Mouse (Mus musculus): ENCODE data around the gene Gm26620. TPM values are rescaled to one million over a fixed set of nuclear protein-coding genes. Genes with fewer than 3 reads are reported as not detected.

Gm26620 gene
- total RNA-seq (2021), result under 1 TPM in 1 of 2 experiments, not detected in 1; 0.39 TPM
- long read RNA-seq, experiment 1, result 0 reads
- long read RNA-seq, experiment 2, result 0 reads

GRCm38 (mm10) chr1:170884978-170885561, at the start of gene Gm26620, which contains the start of gene Dusp12:
Gm26620 (plus strand) TSS chr1:170885065.
Dusp12 (minus strand) TSS chr1:170885540.
- Histone ChIP-seq H3K27ac (peak within 1 kb of the TSS; percentile 92), H3K4me3 (peak within 1 kb of the TSS; percentile 92)
- intact Hi-C loops (cut with DNase I), result no loop called here
- peak; percentile 71 for TF ChIP-seq CTCF (IDR thresholded peaks at IDR 0.05)
- DNase-seq, result peak; percentile 90

GRCm38 (mm10) chr1:170839685-170840084, 45.2 kb upstream of the Gm26620 start:
- H3K27ac ChIP-seq, result no peak overlapping the region
- DNase-seq, result no peak
- H3K4me3 ChIP-seq, result no peak overlapping the region
- intact Hi-C loops (cut with DNase I), result loop anchor here (5.0 kb wide), 1 partner anchor 207 kb away; no protein-coding TSS in a partner anchor
- TF ChIP-seq CTCF (IDR thresholded peaks at IDR 0.05), result peak; percentile 62

- intact Hi-C loops (cut with DNase I), result loop anchor here (5.0 kb wide), 1 partner anchor 212 kb away; no protein-coding TSS in a partner anchor
- peak; percentile 45 for TF ChIP-seq CTCF (IDR thresholded peaks at IDR 0.05)
- no peak for DNase-seq
- H3K4me3 ChIP-seq, result no peak overlapping the region
- no peak overlapping the region for H3K27ac ChIP-seq
Measured at GRCm38 (mm10) chr1:170844380-170844779, 40.5 kb upstream of the Gm26620 start.

- H3K27ac ChIP-seq, result peak overlapping the region; percentile 31
- H3K4me3 ChIP-seq, result peak overlapping the region; percentile 9; the same call in 1 of the 2 replicates
- intact Hi-C loops (cut with DNase I), result no loop called here
- no peak for TF ChIP-seq CTCF (IDR thresholded peaks at IDR 0.05)
- DNase-seq, result no peak
Measured at GRCm38 (mm10) chr1:170845448-170846307, 39.2 kb upstream of the Gm26620 start.

- no peak for TF ChIP-seq CTCF (IDR thresholded peaks at IDR 0.05)
- Histone ChIP-seq H3K4me3 (no peak overlapping the region), H3K27ac (no peak overlapping the region)
- DNase-seq, result no peak
- intact Hi-C loops (cut with DNase I), result no loop called here
Measured at GRCm38 (mm10) chr1:170850007-170850406, 34.9 kb upstream of the Gm26620 start.

GRCm38 (mm10) chr1:170850637-170851624, 33.9 kb upstream of the Gm26620 start:
- DNase-seq, result no peak
- intact Hi-C loops (cut with DNase I), result no loop called here
- H3K4me3 ChIP-seq, result no peak overlapping the region
- no peak overlapping the region for H3K27ac ChIP-seq
- TF ChIP-seq CTCF (IDR thresholded peaks at IDR 0.05), result no peak

GRCm38 (mm10) chr1:170853604-170854003, 31.3 kb upstream of the Gm26620 start:
- no peak for DNase-seq
- H3K4me3 ChIP-seq, result no peak overlapping the region
- no peak for TF ChIP-seq CTCF (IDR thresholded peaks at IDR 0.05)
- H3K27ac ChIP-seq, result no peak overlapping the region
- intact Hi-C loops (cut with DNase I), result no loop called here

- TF ChIP-seq CTCF (IDR thresholded peaks at IDR 0.05), result no peak
- intact Hi-C loops (cut with DNase I), result no loop called here
- H3K4me3 ChIP-seq, result no peak overlapping the region
- H3K27ac ChIP-seq, result no peak overlapping the region
- no peak for DNase-seq
Measured at GRCm38 (mm10) chr1:170855056-170855760, 29.7 kb upstream of the Gm26620 start.

GRCm38 (mm10) chr1:170857369-170857768, 27.5 kb upstream of the Gm26620 start:
- DNase-seq, result no peak
- H3K4me3 ChIP-seq, result no peak overlapping the region
- no peak overlapping the region for H3K27ac ChIP-seq
- intact Hi-C loops (cut with DNase I), result no loop called here
- TF ChIP-seq CTCF (IDR thresholded peaks at IDR 0.05), result no peak

- intact Hi-C loops (cut with DNase I), result no loop called here
- Histone ChIP-seq H3K4me3 (no peak overlapping the region), H3K27ac (no peak overlapping the region)
- no peak for DNase-seq
- no peak for TF ChIP-seq CTCF (IDR thresholded peaks at IDR 0.05)
Measured at GRCm38 (mm10) chr1:170858872-170859271, 26.0 kb upstream of the Gm26620 start.

- no peak for DNase-seq
- TF ChIP-seq CTCF (IDR thresholded peaks at IDR 0.05), result no peak
Measured at GRCm38 (mm10) chr1:170861671-170862434, 23.0 kb upstream of the Gm26620 start.

More at GRCm38 (mm10) chr1:170861671-170862434, 23.0 kb upstream of the Gm26620 start:
- Histone ChIP-seq H3K27ac (no peak overlapping the region), H3K4me3 (no peak overlapping the region)
- intact Hi-C loops (cut with DNase I), result no loop called here
